Mouse (Mus musculus) left cerebral cortex, postnatal 4 days (tissue): Measurements from ENCODE around the gene Tnrc18. TPM values are rescaled to one million over a fixed set of nuclear protein-coding genes. Genes with fewer than 3 reads are reported as not detected.

ENCODE experiments used
- DNase-seq: peaks from one replicate; pipeline ENCODE4 v3.0.0-alpha.2; 2022
- intact Hi-C: fragments of 180-260 bp; cut with DNase I; formaldehyde crosslinking; loops from one replicate; pipeline ENCODE4 v1.15.1; 2025
- total RNA-seq, 2 experiments: library from RNA; stranded (reverse); gene quantifications; 2 replicates each; pipeline ENCODE4 v1.2.3; 2021

Gene Tnrc18
- total RNA-seq, 2 experiments from 2014 or later, result 232 to 250 TPM

DNA sequence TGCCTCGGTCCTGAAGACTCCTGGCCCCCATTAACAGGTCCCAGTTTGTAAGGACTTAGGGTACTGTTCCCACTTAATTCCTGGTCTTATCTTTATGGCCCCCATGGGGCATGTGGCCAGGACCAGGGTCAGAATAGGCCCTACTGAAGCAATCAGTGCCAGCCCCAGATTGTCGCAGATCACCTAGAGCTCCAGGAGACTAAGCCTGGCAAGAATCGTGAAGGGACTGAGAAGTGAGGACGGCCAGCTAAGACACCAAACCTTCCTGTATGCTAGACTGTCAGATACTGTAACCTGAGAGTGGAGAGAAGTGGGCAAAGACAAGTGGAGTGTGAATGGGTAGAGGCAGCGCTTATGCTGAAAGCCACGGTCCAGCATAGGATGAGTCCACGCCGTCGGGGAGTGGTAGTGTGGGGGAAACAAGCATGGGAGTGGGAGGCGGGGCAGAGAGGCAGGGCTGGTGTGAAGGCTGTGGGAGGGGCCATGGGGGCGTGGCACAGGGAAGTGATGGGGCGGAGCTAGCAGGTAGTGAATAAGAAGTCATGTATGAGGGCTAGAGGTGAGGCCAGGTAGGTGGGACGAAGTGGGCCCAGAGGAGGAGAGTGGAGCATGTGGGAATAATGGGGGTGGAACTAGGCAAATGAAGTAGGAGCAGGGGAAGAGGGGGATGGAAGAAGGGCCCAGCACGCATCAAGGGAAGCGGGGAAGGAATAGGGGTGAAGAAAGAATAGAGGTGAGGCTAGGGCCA lies 116.4 kb downstream of the Tnrc18 start:
- no peak for DNase-seq
- intact Hi-C loops, result loop anchor here (10.0 kb wide), 1 partner anchor 126 kb away; no protein-coding TSS in a partner anchor

DNA sequence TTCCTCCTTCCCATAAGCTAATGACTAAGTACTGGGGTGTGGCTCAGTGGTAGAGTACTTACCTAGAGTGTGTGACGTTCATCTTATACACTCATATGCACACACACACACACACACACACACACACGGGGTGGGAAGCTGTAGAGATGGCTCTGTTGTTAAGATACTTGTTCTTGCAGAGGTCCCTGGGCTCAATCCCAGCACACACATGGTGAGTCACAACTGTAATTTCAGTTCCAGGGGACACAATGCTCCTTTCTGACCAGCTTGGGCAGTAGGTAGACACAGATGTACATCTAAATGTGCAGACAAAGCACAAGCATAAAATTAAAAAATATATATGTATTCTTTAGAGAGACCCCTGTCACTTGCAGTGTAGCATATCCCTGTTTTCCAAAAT lies 119.7 kb downstream of the Tnrc18 start:
- DNase-seq, result no peak
- intact Hi-C loops, result no loop called here

DNA sequence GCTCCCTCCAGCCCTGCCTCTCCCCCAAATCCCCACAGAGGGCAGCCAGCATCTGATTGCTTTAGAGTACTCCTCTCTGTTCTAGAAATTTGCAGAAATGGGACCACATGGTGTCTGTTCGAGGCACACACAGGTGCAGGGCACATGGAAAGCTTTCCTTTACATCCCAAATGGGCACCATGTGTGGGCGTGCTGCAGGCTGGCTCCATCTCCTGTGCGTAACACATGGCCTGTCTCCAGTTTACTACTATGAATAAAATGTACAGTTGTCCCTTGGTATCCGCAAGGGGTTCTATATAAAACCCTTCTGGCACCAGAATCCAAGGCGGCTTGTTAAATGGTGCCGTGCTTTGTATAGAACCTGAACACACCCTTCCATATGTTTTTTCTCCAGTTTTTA lies 120.6 kb downstream of the Tnrc18 start:
- intact Hi-C loops, result no loop called here
- no peak for DNase-seq

DNA sequence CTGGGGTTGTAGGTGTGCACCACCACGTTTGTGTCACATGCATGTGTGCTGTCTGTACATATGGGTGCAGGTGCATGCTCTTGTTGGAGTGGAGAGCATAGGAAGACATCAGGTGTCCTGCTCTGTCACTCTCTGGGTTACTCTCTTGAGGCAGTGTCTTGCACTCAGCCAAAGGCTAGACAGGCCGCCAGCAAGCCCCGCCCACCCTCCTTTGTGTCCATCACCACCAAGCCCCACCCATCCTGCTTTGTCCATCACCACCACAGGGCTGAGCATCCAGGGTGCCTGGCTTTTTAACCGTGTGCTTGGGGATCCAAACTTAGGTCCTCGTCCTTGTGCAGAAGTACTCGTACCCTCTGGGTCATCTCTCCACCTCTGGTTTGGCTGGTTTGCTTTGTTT lies 121.2 kb downstream of the Tnrc18 start:
- no peak for DNase-seq
- intact Hi-C loops, result no loop called here

DNA sequence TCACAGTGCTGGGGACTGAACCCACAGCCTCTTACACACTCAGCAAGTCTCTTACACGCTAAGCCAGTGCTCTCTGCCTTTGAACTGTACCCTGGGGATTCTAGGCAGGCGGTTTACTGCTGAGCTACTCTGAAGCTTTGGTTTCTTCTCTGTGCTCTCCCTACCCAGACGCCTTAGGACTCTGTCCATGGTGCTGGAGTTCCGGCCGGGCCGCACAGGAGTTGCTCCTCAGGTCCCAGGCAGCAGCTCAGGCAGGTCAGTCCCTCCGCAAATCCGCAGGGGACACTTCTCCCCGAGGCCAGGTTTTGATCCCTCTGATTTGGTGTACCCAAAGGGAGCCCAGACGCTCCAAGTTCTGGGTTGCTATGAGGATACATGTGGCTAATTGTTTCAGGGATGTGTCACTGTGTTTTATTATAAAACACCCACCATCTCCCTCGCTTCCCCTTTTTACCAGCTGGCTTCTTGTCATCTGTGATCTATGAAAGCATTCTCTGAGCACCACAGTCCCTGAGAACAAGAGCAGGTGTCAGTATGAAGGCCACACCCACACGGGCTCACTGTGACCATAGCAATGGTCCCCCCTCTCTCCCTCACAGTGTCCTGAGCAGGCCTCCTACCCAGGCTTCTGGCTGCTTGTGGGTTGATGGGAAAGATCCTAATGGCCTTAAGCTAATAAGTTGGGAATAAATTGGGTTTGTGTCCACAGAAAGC lies 122.7 kb downstream of the Tnrc18 start:
- DNase-seq, result no peak
- intact Hi-C loops, result no loop called here

DNA sequence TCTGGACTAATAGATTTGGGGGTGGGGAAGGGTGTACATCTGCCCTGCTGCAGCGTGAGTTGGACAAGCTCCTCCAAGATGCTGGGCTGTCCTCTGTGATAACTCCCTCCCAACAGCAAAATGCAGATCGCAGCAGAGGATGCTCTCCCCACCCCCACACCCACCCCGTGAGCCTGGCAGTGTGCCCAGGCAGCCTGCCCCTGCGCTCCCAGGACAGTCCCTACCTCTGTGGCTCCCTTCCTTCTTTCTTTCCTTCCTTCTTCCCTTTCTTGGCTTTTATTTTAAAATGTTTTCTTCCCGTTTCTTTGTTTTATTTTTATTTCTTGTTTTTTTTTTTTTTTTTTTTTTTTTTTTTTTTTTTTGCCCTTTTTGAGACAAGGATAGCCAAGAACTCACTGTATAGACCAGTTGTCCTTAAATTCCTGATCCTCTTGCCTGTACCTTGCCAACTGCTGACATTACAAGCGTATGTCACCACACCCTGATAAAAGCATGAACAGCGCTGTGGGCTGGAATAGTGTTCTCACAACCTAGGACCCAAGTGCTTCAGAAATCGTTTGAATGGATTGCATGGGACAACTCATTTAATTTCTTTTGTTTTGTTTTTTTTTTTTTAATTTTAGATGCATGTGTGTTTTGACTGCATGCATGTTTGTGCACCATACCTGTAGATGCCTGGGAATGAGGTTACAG lies 123.6 kb downstream of the Tnrc18 start:
- intact Hi-C loops, result no loop called here
- peak; percentile 77 for DNase-seq

DNA sequence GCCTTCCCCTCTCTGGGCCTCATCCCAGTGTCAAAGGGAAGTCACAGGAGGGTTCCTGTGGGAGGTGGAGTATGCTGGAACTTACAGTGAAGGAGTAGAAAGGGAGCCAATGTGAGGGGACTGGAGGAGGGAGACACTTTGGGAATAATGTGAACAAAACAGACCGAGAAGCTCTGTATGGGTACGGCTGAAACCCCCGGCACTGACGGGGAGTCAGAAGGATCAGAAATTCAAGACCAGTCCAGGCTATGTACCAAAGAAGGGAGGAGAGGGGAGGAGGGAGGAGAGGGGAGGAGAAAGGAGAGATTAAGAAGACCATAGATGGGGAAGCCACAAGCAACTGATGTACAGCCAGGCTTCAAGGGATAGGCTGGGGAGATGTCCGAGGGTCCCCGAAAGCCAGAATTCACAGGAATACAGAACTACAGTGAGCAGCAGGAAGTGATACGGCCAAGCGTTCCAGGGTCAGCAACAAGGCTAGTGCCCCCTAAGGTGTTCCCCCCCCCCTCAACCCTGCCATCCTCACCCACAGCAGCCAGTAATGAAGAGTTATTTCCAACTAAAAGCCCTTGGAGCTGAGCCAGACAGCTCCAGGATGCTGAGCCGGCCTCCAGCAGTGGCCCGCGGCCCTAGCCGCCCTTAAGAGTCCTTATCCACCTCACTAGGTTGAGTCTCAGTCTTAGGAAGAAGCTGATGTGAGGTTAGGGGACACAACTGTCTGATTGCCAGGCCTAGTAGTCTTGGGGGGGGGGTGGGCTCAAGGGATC lies 124.3 kb downstream of the Tnrc18 start:
- DNase-seq, result no peak
- intact Hi-C loops, result no loop called here

DNA sequence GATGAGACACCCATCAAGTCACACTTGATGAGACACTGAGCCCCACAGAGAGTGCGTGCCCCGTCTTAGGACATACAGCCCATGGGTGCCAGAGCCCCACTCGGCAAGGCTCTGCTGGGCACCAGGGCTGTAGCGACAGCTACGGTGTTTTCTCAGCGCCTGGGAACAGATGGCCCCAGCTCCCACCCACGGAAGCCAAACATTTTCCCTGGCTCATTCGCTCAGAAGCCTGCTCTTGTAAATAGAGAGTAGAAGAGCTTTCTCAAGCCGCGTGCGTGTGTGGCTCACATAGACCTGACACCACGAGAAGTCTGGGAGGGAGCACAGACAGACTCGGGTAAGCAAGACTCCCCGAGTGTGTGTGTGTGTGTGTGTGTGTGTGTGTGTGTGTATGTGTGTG lies 125.2 kb downstream of the Tnrc18 start, which contains the start of gene Slc29a4:
TSS of gene Slc29a4 (plus strand) at position 265 of the 400 bp plus-strand sequence.
- intact Hi-C loops, result no loop called here
- DNase-seq, result peak; percentile 54

DNA sequence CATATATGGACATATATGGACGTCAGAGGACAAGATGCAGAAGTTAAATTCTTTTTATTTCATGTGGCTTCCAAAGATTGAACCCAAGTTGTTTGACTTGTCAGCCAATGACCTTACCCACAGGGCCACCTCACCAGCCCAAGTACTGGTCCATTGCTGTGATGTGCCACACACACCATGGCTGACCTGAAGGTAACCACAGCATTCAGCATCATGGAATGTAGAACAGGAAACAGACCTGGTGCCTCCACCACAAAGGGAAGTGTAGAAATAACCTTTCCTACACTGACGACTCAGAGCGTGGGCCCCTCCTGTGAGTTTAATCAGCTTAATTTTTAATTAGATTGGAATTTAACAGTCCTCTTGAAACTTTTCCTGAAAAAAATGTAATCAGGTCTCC lies 127.1 kb downstream of the Tnrc18 start:
- DNase-seq, result no peak
- intact Hi-C loops, result no loop called here

DNA sequence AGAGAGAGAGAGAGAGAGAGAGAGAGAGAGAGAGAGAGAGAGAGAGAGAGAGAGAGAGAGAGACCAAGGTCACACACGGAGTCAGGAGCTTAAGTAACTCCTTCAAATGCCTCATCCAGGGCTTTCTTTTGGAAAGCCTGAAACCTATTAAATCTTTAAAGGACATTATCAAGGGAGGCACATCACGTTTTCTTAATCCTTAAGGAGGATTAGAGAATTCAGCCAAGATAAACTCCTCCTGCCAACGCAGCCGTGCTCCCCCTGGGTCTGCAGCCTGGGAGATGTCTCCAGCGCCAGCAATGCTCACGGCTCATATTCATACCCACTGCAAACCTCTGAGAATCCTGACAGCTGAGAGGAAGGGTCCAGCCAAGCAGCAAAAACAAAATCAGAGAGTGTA lies 128.6 kb downstream of the Tnrc18 start:
- DNase-seq, result no peak
- intact Hi-C loops, result no loop called here

DNA sequence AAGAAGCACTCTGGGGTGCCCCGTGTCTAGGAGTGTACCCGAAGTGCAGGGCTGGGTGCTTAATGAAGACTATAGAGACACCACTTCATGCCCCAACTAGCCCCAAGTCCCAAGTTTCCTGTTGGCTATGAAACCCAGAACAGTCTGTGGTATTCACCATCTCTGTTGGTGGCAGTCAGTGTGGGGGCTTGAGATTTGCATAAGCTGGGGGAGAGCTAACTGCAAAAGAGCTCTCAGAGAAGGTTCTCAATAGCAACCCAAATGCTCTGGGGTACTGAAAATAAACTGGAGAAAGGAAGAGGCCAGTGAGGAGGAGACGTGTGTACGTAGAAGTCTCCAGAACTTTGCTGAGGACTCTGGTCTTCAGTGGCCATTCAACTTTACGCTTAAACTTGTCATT lies 134.9 kb downstream of the Tnrc18 start:
- intact Hi-C loops, result no loop called here
- DNase-seq, result no peak

DNA sequence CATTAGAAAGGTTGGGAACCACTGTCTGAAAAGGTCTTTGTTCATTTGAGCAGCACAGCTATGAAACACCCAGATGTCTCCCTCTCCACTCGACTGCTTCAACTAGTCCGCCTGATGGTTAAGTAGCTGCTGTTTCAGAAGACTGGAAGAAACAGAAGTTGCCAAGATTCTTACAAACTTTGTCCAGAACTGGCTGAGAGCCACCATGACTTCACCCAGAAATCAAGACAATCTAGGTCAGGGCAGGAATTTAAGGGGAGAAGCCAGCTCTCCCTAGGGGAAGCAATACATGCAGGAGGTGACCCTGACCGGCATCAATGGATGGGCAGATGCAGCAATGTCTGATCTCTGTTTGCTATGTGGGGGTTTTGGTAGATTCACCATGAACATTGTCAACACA lies 135.6 kb downstream of the Tnrc18 start:
- no peak for DNase-seq
- intact Hi-C loops, result no loop called here

DNA sequence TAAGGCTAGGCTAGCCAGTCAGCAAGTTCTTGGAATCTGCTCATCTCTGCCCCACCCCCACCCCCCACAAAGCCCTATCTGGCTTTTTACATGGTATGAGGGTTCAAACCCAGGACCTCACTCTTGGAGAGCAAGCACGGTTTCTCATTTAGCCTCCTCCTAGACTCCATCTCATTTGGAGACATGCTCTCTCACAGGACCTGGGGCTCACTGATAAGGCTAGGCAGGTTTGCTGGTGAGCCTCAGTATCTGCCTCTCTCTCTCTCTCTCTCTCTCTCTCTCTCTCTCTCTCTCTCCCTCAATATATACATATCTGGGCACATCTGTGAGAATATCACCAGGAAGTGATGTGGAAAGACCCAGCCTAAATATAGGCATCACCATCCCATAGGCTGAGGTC lies 138.4 kb downstream of the Tnrc18 start:
- DNase-seq, result no peak

DNA sequence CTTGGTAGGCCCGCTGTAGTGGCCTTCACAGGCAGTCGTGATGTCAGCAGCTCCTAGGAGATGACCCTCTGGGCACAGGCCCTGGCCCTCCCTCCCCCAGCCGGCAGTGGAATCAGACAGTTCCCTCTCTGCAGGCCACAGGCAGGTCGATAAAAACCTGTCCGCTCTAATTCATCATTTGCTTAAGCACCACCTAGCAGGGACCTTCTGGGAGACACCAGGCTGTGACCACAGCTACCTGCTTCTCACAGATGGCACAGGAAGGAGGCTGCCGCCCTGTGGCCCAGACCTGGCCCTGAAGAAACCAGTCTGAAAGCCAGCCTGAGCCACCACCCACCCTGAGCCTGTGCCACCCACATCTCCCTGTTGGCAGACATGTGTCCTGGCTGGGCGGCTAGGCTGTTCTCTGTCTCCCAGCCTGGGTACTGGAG lies 139.3 kb downstream of the Tnrc18 start:
- intact Hi-C loops, result no loop called here
- DNase-seq, result peak; percentile 32

More for the DNA sequence above, 138.4 kb downstream of the Tnrc18 start:
- intact Hi-C loops, result no loop called here

Other genes with a start within 250 kb of the Tnrc18 start
- 10 to 100 TPM; 76.5 to 90.3 TPM for gene Mmd2, start 208.9 kb downstream of the Tnrc18 start, total RNA-seq
- gene Wipi2, start 190.0 kb downstream of the Tnrc18 start, total RNA-seq, result 10 to 100 TPM; 60.0 to 62.4 TPM
- 100 to 1,000 TPM; 127 to 138 TPM for gene Slc29a4, start 125.2 kb downstream of the Tnrc18 start, total RNA-seq
- 10 to 100 TPM; 34.6 to 35.8 TPM for gene Fbxl18, start 77.8 kb upstream of the Tnrc18 start, total RNA-seq
- gene Actb, start 89.1 kb upstream of the Tnrc18 start, total RNA-seq, result 1,000 to 10,000 TPM; 5,289 to 5,459 TPM
- 100 to 1,000 TPM; 530 to 553 TPM for gene Fscn1, start 142.7 kb upstream of the Tnrc18 start, total RNA-seq